Mouse (Mus musculus): ENCODE measurements around the gene Itga1. TPM values are rescaled to one million over a fixed set of nuclear protein-coding genes. Genes with fewer than 3 reads are reported as not detected.
A peak's percentile ranks its signal among the peaks of the same experiment; 100 is the strongest.

Itga1 gene
- total RNA-seq (2015), result 60.3 and 63.4 TPM in 2 replicates
- total RNA-seq (2017), result 45.5 and 47.2 TPM in 2 replicates

- ATAC-seq (ENCODE audit: poor library complexity, severe bottlenecking), result peak; percentile 77
These were observed at the start of gene Itga1, which contains the start of gene Gm49395 for GRCm38 (mm10) chr13:115101355-115102191. Gene Itga1, minus strand, starts transcription at chr13:115101964. Gene Gm49395, minus strand, starts transcription at chr13:115101921.

- no peak for ATAC-seq (ENCODE audit: poor library complexity, severe bottlenecking)
These were observed 48.8 kb upstream of the Itga1 start for GRCm38 (mm10) chr13:115150602-115151001.

- peak; percentile 45 for ATAC-seq (ENCODE audit: poor library complexity, severe bottlenecking)
These were observed 48.1 kb upstream of the Itga1 start for GRCm38 (mm10) chr13:115149849-115150248.

GRCm38 (mm10) chr13:115143575-115143974, 41.8 kb upstream of the Itga1 start:
- no peak for ATAC-seq (ENCODE audit: poor library complexity, severe bottlenecking)

GRCm38 (mm10) chr13:115142066-115142465, 40.3 kb upstream of the Itga1 start:
- ATAC-seq (ENCODE audit: poor library complexity, severe bottlenecking), result peak; percentile 94

- no peak for ATAC-seq (ENCODE audit: poor library complexity, severe bottlenecking)
These were observed 36.7 kb upstream of the Itga1 start for GRCm38 (mm10) chr13:115138513-115138912.

- peak; percentile 81 for ATAC-seq (ENCODE audit: poor library complexity, severe bottlenecking)
These were observed 35.0 kb upstream of the Itga1 start for GRCm38 (mm10) chr13:115136761-115137160.

GRCm38 (mm10) chr13:115132435-115132834, 30.7 kb upstream of the Itga1 start:
- no peak for ATAC-seq (ENCODE audit: poor library complexity, severe bottlenecking)

- ATAC-seq (ENCODE audit: poor library complexity, severe bottlenecking), result peak; percentile 38; the same call in 1 of the 2 replicates
These were observed 29.6 kb upstream of the Itga1 start for GRCm38 (mm10) chr13:115131381-115131780.

- ATAC-seq (ENCODE audit: poor library complexity, severe bottlenecking), result 0 out of 2 replicates have a peak, but pooled peaks have one; percentile 46
These were observed 28.3 kb upstream of the Itga1 start for GRCm38 (mm10) chr13:115130035-115130434.

GRCm38 (mm10) chr13:115127826-115128225, 26.1 kb upstream of the Itga1 start:
- ATAC-seq (ENCODE audit: poor library complexity, severe bottlenecking), result no peak

GRCm38 (mm10) chr13:115126534-115126933, 24.8 kb upstream of the Itga1 start:
- ATAC-seq (ENCODE audit: poor library complexity, severe bottlenecking), result no peak

- ATAC-seq (ENCODE audit: poor library complexity, severe bottlenecking), result no peak
These were observed 23.4 kb upstream of the Itga1 start for GRCm38 (mm10) chr13:115125130-115125529.

- no peak for ATAC-seq (ENCODE audit: poor library complexity, severe bottlenecking)
These were observed 22.8 kb upstream of the Itga1 start for GRCm38 (mm10) chr13:115124521-115124920.

- no peak for ATAC-seq (ENCODE audit: poor library complexity, severe bottlenecking)
These were observed 17.0 kb upstream of the Itga1 start for GRCm38 (mm10) chr13:115118756-115119155.

GRCm38 (mm10) chr13:115118195-115118594, 16.4 kb upstream of the Itga1 start:
- ATAC-seq (ENCODE audit: poor library complexity, severe bottlenecking), result no peak

- peak; percentile 82 for ATAC-seq (ENCODE audit: poor library complexity, severe bottlenecking)
These were observed 15.3 kb upstream of the Itga1 start for GRCm38 (mm10) chr13:115116930-115117621.

GRCm38 (mm10) chr13:115109628-115110027, 7.9 kb upstream of the Itga1 start:
- no peak for ATAC-seq (ENCODE audit: poor library complexity, severe bottlenecking)

GRCm38 (mm10) chr13:115107436-115107835, 5.7 kb upstream of the Itga1 start:
- ATAC-seq (ENCODE audit: poor library complexity, severe bottlenecking), result peak; percentile 47

GRCm38 (mm10) chr13:115106183-115106582, 4.4 kb upstream of the Itga1 start:
- no peak for ATAC-seq (ENCODE audit: poor library complexity, severe bottlenecking)

- ATAC-seq (ENCODE audit: poor library complexity, severe bottlenecking), result no peak
These were observed 990 bp upstream of the Itga1 start for GRCm38 (mm10) chr13:115102754-115103153.
